Mouse (Mus musculus): ENCODE data around the gene Adamtsl3.

GRCm38 (mm10) chr7:82350421-82350820 lies 14.9 kb downstream of the Adamtsl3 start:
- TF ChIP-seq CTCF (IDR thresholded peaks at IDR 0.05; ENCODE audit: borderline replicate concordance, insufficient read depth, low read length) (no peak), POLR2A (IDR thresholded peaks at IDR 0.05; ENCODE audit: low read depth, low read length) (no peak)
